Mouse (Mus musculus) stomach, embryonic 15.5 days (tissue): ENCODE measurements around the gene Gm10153. TPM values are rescaled to one million over a fixed set of nuclear protein-coding genes. Genes with fewer than 3 reads are reported as not detected.
"Not testable (repeated sequence)": the region's sequence is repeated elsewhere in the genome, so short reads cannot be mapped to it uniquely, and the experiment has no call there.

Source experiments
- ATAC-seq: fragments of 200-750 bp; cut with Nextera tagmentation; 2 replicates; pipeline ENCODE4 v1.8.0; 2017; ENCODE audit warnings: low read depth, moderate number of reproducible peaks, moderate TSS enrichment; ENCODE audit not compliant: insufficient read depth, low FRiP score
- H3K27ac ChIP-seq: fragments of 300-500 bp; sonication (generic); 2 replicates; pipeline ENCODE4 v1.5.1; 2015; ENCODE audit warnings: mild to moderate bottlenecking, inconsistent platforms
- H3K27me3 ChIP-seq: fragments of 300-500 bp; sonication (generic); replicated peaks from 2 replicates; pipeline ENCODE4 v1.6.1; 2015; ENCODE audit warnings: inconsistent platforms
- H3K36me3 ChIP-seq: fragments of 300-500 bp; sonication (generic); 2 replicates; pipeline ENCODE4 v1.6.1; 2015; ENCODE audit warnings: inconsistent platforms
- H3K4me1 ChIP-seq: fragments of 300-500 bp; sonication (generic); 2 replicates; pipeline ENCODE4 v1.6.1; 2015; ENCODE audit warnings: inconsistent platforms
- H3K4me2 ChIP-seq: fragments of 300-500 bp; sonication (generic); 2 replicates; pipeline ENCODE4 v1.6.1; 2015; ENCODE audit warnings: mild to moderate bottlenecking, inconsistent platforms
- H3K4me3 ChIP-seq: fragments of 300-500 bp; sonication (generic); replicated peaks from 2 replicates; pipeline ENCODE4 v1.5.1; 2015; ENCODE audit warnings: inconsistent platforms
- H3K9ac ChIP-seq: fragments of 300-500 bp; sonication (generic); 2 replicates; pipeline ENCODE4 v1.6.1; 2015; ENCODE audit warnings: inconsistent platforms
- H3K9me3 ChIP-seq: fragments of 300-500 bp; sonication (generic); 2 replicates; pipeline ENCODE4 v1.6.1; 2016; ENCODE audit warnings: inconsistent platforms
- WGBS: fragments of 180-500 bp; shearing (Covaris S2); methylation state at CpG from one replicate; pipeline ENCODE4 v1.1.7; 2015; 5-methylcytosine and 5-hydroxymethylcytosine counted together
- polyA plus RNA-seq: library from polyadenylated mRNA; unstranded; fragments of >200 nt; fragmentation: Nextera tagmentation; extraction: Ambion mirVana; gene quantifications from 2 replicates; pipeline ENCODE4 v1.2.1, GENCODE M21; 2015

Gm10153 gene
- polyA plus RNA-seq, 1 experiment from 2014 or later, result not detected

DNA sequence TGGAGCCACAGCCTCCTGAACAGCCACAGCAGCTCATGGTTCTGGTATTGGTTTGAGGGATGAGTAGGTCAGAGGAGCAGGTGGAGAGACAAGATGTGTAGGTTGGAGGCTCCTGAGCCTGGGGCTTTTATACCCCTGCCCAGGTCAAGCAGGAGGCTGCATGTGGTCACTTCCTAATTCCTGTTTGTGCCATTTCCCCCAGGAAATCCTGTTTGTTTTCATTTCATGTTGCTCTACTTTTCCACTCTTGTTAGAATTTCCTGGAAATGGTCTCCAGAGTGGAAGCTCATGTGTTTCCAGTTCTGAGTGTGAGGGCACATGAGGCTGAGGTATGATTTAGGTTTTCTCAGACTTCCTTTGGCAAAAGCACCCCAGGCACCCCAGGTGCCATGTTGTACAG lies 14.3 kb downstream of the Gm10153 start, which contains the start of gene Krtap5-2:
TSS of gene Krtap5-2 (minus strand) at position 101 of the 400 bp plus-strand sequence.
- ATAC-seq, H3K4me2 ChIP-seq, H3K27me3 ChIP-seq, H3K9ac ChIP-seq, H3K4me1 ChIP-seq, H3K36me3 ChIP-seq, H3K4me3 ChIP-seq, H3K27ac ChIP-seq, H3K9me3 ChIP-seq: not testable (repeated sequence)

GRCm38 (mm10) chr7:142169836-142170235 lies 20.4 kb downstream of the Gm10153 start:
- H3K4me2 ChIP-seq, result no peak overlapping the region
- H3K27ac ChIP-seq, result no peak overlapping the region
- no peak overlapping the region for H3K9ac ChIP-seq
- H3K4me1 ChIP-seq, result no peaks in the 10 kb centered on the region
- H3K4me3 ChIP-seq, result no peak overlapping the region
- H3K9me3 ChIP-seq, result no peaks in the 10 kb centered on the region
- no peaks in the 10 kb centered on the region for H3K36me3 ChIP-seq
- 49% methylated on average over 3 of the region's 3 CpGs for WGBS
- H3K27me3 ChIP-seq, result no peaks in the 10 kb centered on the region
- ATAC-seq, result no peak

DNA sequence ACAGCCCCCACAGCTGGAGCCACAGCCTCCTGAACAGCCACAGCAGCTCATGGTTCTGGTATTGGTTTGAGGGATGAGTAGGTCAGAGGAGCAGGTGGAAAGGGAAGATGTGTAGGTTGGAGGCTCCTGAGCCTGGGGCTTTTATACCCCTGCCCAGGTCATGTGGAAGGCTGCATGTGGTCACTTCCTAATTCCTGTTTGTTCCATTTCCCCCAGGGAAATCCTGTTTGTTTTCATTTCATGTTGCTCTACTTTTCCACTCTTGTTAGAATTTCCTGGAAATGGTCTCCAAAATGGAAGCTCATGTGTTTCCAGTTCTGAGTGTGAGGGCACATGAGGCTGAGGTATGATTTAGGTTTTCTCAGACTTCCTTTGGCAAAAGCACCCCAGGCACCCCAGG lies 24.6 kb downstream of the Gm10153 start, which contains the start of gene Gm4553:
TSS of gene Gm4553 (minus strand) at position 101 of the 400 bp plus-strand sequence.
- not testable (repeated sequence) for ATAC-seq, H3K4me1 ChIP-seq, H3K4me3 ChIP-seq, H3K36me3 ChIP-seq, H3K4me2 ChIP-seq, H3K9ac ChIP-seq, H3K9me3 ChIP-seq, H3K27me3 ChIP-seq, H3K27ac ChIP-seq

GRCm38 (mm10) chr7:142159366-142159765 lies 30.8 kb downstream of the Gm10153 start:
- WGBS, result 89% methylated on average over 3 of the region's 3 CpGs
- Histone ChIP-seq H3K27ac (no peak overlapping the region), H3K9ac (no peak overlapping the region), H3K4me3 (no peak overlapping the region), H3K4me2 (no peak overlapping the region), H3K4me1 (no peaks in the 10 kb centered on the region), H3K9me3 (no peaks in the 10 kb centered on the region), H3K36me3 (no peaks in the 10 kb centered on the region), H3K27me3 (no peaks in the 10 kb centered on the region)
- ATAC-seq, result no peak

DNA sequence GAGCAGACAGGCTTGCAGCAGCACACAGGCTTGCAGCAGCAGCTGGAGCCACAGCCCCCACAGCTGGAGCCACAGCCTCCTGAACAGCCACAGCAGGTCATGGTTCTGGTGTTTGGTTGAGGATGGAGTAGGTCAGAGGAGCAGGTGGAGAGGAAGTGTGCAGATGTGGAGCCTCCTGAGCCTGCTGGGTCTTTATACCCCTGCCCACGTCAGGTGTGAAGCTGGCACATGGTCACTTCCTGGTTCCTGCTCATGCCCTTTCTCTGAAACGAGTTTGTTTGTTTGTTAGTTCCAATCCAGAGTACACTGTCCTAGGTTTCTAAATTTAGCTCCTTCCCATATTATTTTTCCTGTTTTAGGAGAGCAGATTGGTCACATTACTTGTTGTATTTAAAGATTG lies 33.2 kb downstream of the Gm10153 start, which contains the start of gene Gm29735:
TSS of gene Gm29735 (minus strand) at position 101 of the 400 bp plus-strand sequence.
- H3K4me1 ChIP-seq, H3K27me3 ChIP-seq, H3K36me3 ChIP-seq, ATAC-seq, H3K4me3 ChIP-seq, H3K27ac ChIP-seq, H3K4me2 ChIP-seq, H3K9ac ChIP-seq, H3K9me3 ChIP-seq: not testable (repeated sequence)
- 39% methylated on average over 2 of the region's 2 CpGs for WGBS

- Histone ChIP-seq H3K9ac (no peak overlapping the region), H3K4me2 (no peak overlapping the region), H3K36me3 (no peaks in the 10 kb centered on the region), H3K9me3 (no peaks in the 10 kb centered on the region), H3K4me3 (no peak overlapping the region), H3K27ac (no peak overlapping the region), H3K4me1 (no peaks in the 10 kb centered on the region), H3K27me3 (no peaks in the 10 kb centered on the region)
- 43% methylated on average over 1 of the region's 1 CpGs for WGBS
- ATAC-seq, result no peak
Observed at GRCm38 (mm10) chr7:142155308-142155707, 34.9 kb downstream of the Gm10153 start.

DNA sequence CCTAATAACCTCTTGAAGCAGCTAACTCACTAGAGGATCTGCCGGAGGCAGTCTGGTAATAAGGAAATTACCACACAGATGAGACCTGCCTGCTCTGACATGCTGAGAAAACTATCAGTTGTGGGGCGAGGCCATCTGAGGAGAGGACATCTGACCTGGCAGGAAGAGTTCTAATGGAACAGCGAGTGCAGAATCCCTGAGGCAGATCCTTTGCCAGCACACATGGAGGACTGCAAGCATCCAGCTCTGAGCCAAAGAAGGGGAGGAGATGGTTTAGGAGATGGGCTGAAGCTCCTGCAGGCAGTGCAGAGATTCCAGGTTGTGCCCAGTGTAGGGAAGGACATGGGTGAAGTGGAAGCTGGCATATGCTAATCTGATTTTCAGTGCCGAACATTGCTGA lies 38.0 kb downstream of the Gm10153 start:
- Histone ChIP-seq H3K9ac (no peak overlapping the region), H3K27ac (no peak overlapping the region), H3K4me3 (no peak overlapping the region), H3K4me2 (no peak overlapping the region), H3K27me3 (no peaks in the 10 kb centered on the region), H3K4me1 (no peaks in the 10 kb centered on the region), H3K9me3 (no peaks in the 10 kb centered on the region), H3K36me3 (no peaks in the 10 kb centered on the region)
- WGBS, result 82% methylated on average over 4 of the region's 4 CpGs
- no peak for ATAC-seq

GRCm38 (mm10) chr7:142148633-142149032 lies 41.6 kb downstream of the Gm10153 start:
- no peak overlapping the region for H3K4me3 ChIP-seq
- no peak overlapping the region for H3K4me2 ChIP-seq
- H3K9me3 ChIP-seq, result no peaks in the 10 kb centered on the region
- ATAC-seq, result no peak
- H3K36me3 ChIP-seq, result no peaks in the 10 kb centered on the region
- H3K9ac ChIP-seq, result no peak overlapping the region
- no peaks in the 10 kb centered on the region for H3K4me1 ChIP-seq
- H3K27me3 ChIP-seq, result no peaks in the 10 kb centered on the region
- H3K27ac ChIP-seq, result no peak overlapping the region

- Histone ChIP-seq H3K4me1 (no peaks in the 10 kb centered on the region), H3K27ac (no peak overlapping the region), H3K4me2 (no peak overlapping the region), H3K9me3 (no peaks in the 10 kb centered on the region), H3K36me3 (no peaks in the 10 kb centered on the region), H3K9ac (no peak overlapping the region), H3K4me3 (no peak overlapping the region), H3K27me3 (no peaks in the 10 kb centered on the region)
- 3% methylated on average over 1 of the region's 1 CpGs for WGBS
- no peak for ATAC-seq
Observed at GRCm38 (mm10) chr7:142146033-142146432, 44.2 kb downstream of the Gm10153 start.

DNA sequence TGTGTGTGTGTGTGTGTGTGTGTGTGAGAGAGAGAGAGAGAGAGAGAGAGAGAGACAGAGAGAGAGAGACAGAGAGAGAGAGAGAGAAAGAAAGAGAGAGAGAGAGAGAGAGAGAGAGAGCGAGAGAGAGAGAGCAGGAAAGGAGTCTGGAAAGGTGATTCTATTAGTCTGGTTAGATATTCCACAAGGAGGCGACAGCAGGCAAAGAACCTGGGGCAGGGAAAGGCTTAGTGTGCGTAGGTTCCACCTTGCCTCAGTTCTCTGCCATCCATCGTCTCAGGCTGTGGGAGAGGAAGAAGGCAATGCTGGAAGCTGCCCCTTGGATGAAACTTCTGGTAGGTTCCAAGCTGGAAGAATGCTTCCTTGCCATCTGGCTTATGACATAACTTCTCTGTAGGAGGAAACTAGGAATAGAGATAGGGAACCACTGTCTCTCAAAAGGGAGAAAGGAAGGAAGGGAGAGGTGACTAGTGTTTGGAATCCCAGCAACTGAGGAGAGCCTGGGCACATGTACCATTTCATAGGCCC lies 44.7 kb downstream of the Gm10153 start:
- no peak for ATAC-seq
- WGBS, result 34% methylated on average over 4 of the region's 4 CpGs
- Histone ChIP-seq H3K4me3 (no peak overlapping the region), H3K9ac (no peak overlapping the region), H3K9me3 (no peaks in the 10 kb centered on the region), H3K27ac (no peak overlapping the region), H3K4me1 (no peaks in the 10 kb centered on the region), H3K27me3 (no peaks in the 10 kb centered on the region), H3K4me2 (no peak overlapping the region), H3K36me3 (no peaks in the 10 kb centered on the region)

- no peak within 1 kb of the TSS for H3K4me2 ChIP-seq
- no peak within 1 kb of the TSS for H3K4me3 ChIP-seq
- no peak within 1 kb of the TSS for H3K9ac ChIP-seq
- H3K36me3 ChIP-seq, result no peaks in the 10 kb centered on the region
- no peaks in the 10 kb centered on the region for H3K9me3 ChIP-seq
- WGBS, result 67% methylated on average over 1 of the region's 1 CpGs
- no peak within 1 kb of the TSS for H3K27ac ChIP-seq
- H3K27me3 ChIP-seq, result no peaks in the 10 kb centered on the region
- no peaks in the 10 kb centered on the region for H3K4me1 ChIP-seq
- ATAC-seq, result no peak
Observed at GRCm38 (mm10) chr7:142144507-142144906, 45.7 kb downstream of the Gm10153 start, which contains the start of gene Gm45337. TSS of gene Gm45337 (minus strand) at chr7:142144607.

DNA sequence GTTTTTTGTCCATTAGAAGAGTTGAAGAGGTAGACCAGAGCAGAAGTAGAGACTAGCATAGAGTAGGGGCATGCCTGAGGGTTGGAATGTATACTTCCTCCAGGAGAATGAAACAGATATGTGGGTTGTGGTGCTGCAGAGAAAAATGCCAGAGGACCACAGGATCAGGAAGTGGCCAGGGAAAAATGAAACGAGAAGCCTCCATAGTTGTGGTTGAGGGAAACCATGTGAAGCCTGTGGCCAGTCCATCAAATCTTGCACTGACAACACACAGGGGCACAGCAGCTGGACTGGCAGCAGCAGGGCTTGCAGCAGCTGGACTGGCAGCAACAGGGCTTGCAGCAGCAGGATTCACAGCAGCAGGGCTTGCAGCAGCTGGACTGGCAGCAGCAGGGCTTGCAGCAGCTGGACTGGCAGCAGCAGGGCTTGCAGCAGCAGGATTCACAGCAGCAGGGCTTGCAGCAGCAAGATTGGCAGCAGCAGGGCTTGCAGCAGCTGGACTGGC lies 46.6 kb downstream of the Gm10153 start:
- not testable (repeated sequence) for H3K9ac ChIP-seq, H3K4me1 ChIP-seq, H3K36me3 ChIP-seq, H3K4me2 ChIP-seq, ATAC-seq, H3K4me3 ChIP-seq, H3K9me3 ChIP-seq, H3K27ac ChIP-seq, H3K27me3 ChIP-seq
- WGBS, result 41% methylated on average over 1 of the region's 1 CpGs

GRCm38 (mm10) chr7:142140696-142141095 lies 49.5 kb downstream of the Gm10153 start:
- no peaks in the 10 kb centered on the region for H3K9me3 ChIP-seq
- H3K27me3 ChIP-seq, result no peaks in the 10 kb centered on the region
- ATAC-seq, result no peak
- WGBS, result 30% methylated on average over 1 of the region's 1 CpGs
- H3K27ac ChIP-seq, result no peak overlapping the region
- no peaks in the 10 kb centered on the region for H3K36me3 ChIP-seq
- no peak overlapping the region for H3K9ac ChIP-seq
- H3K4me3 ChIP-seq, result no peak overlapping the region
- H3K4me2 ChIP-seq, result no peak overlapping the region
- H3K4me1 ChIP-seq, result no peaks in the 10 kb centered on the region
